13 mouse cellular contexts compared by ENCODE assay signal in the genomic region with DNA sequence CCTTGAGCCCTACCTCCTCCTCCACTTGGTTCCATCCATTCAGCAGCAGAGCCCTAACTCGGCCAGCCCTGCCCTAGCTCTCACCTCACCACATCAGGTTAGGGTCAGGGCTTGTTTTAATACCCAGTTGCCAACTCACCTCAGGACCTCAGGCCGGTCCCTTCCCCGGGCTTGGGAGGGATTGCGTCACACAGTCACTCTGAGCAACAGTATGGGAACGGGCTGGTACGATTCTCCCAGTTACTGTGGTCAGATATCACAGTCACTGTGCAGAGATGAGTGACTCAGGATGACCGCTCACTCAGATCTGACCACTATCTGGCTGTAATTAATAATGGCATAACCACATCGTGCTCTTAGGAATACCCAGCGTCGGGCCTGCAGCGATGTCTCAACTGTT. TPM values are rescaled to one million over a fixed set of nuclear protein-coding genes. Genes with fewer than 3 reads are reported as not detected.
A peak's percentile ranks its signal among the peaks of the same experiment; 100 is the strongest.
DNase-seq lines count a peak whose midpoint lies in the region; ATAC-seq and TF ChIP-seq lines count a peak whose summit lies in the region.
"Had no signal": no experiment of that assay in that cellular context is flagged by ENCODE, and none has a peak within 500 bp of the region (broad histone marks: within the 10 kb centered on the region; RNA-seq: fewer than 3 reads in every experiment).

No protein-coding gene starts in this region.

- no peak overlapping the region for H3K4me3 ChIP-seq in intestine, embryonic 15.5 days (replicated peaks)
- no peak overlapping the region for H3K4me3 ChIP-seq in intestine, postnatal 0 days (ENCODE audit: low read depth, low read length)

- ATAC-seq in intestine, embryonic 15.5 days = no peak
- ATAC-seq in intestine, postnatal 0 days = no peak
- ATAC-seq in common myeloid progenitor, adult 5-6 weeks (replicated peaks; ENCODE audit: low read depth, poor library complexity, severe bottlenecking) = 0 out of 2 replicates have a peak, but pooled peaks have one; percentile 10

- no peak for TF ChIP-seq CTCF in intestine, postnatal 0 days (IDR thresholded peaks at IDR 0.05; ENCODE audit: low read depth)

- peak; percentile 60 for DNase-seq in adrenal gland, postnatal 14 days
- no peak for DNase-seq in adrenal gland, postnatal 25 days
- peak; percentile 78 for DNase-seq in 3134 (ENCODE audit: extremely low read depth, insufficient read length, low spot score)
- no peak for DNase-seq in frontal cortex, adult 2 months (ENCODE audit: extremely low spot score in 1 of 2, low spot score in 1 of 2)
- DNase-seq in right cerebral cortex, adult 18-20 months = no peak
- DNase-seq: adrenal gland, adult 8-10 months; cerebellum, postnatal 36 days; kidney, adult 9 months; spleen, adult 18-20 months had no signal

- H3K36me3 ChIP-seq in intestine, embryonic 15.5 days = no peaks in the 10 kb centered on the region
- H3K36me3 ChIP-seq in intestine, postnatal 0 days (ENCODE audit: control insufficient read depth, insufficient read depth) = no peaks in the 10 kb centered on the region; the same call in 1 of the 2 replicates

- H3K27me3 ChIP-seq in intestine, embryonic 15.5 days (replicated peaks) = no peaks in the 10 kb centered on the region
- no peaks in the 10 kb centered on the region for H3K27me3 ChIP-seq in intestine, postnatal 0 days (replicated peaks; ENCODE audit: control insufficient read depth, insufficient read depth, low read length)

- no peak overlapping the region for H3K4me2 ChIP-seq in intestine, embryonic 15.5 days (replicated peaks)
- no peak overlapping the region for H3K4me2 ChIP-seq in intestine, postnatal 0 days (replicated peaks; ENCODE audit: low read depth)

- 90% methylated on average over 11 of the region's 11 CpGs for WGBS in intestine, embryonic 15.5 days
- 83% methylated on average over 11 of the region's 11 CpGs for WGBS in intestine, postnatal 0 days

- no peaks in the 10 kb centered on the region for H3K9me3 ChIP-seq in intestine, embryonic 15.5 days
- no peaks in the 10 kb centered on the region for H3K9me3 ChIP-seq in intestine, postnatal 0 days (ENCODE audit: control insufficient read depth)

- H3K4me1 ChIP-seq in intestine, embryonic 15.5 days (replicated peaks) = peaks cover 64% of the 10 kb centered on the region
- H3K4me1 ChIP-seq in intestine, postnatal 0 days (replicated peaks; ENCODE audit: control insufficient read depth, insufficient read depth, low read length) = peaks cover 21% of the 10 kb centered on the region

- H3K9ac ChIP-seq in intestine, embryonic 15.5 days = no peak overlapping the region
- H3K9ac ChIP-seq in intestine, postnatal 0 days (ENCODE audit: low read depth, low read length) = no peak overlapping the region
- H3K9ac ChIP-seq: forebrain, postnatal 0 days had no signal

- 0 out of 2 replicates have a peak overlapping the region, but pooled peaks have one; percentile 15 for H3K27ac ChIP-seq in intestine, embryonic 15.5 days
- H3K27ac ChIP-seq in intestine, postnatal 0 days (ENCODE audit: low read depth, low read length) = no peak overlapping the region

RNA-seq across cellular contexts. Expression of a gene that starts 14.0 kb away (rescaled TPM):
- 26.5 and 32.9 TPM in 2 replicates for total RNA-seq in adrenal gland, postnatal 14 days (2021)
- 36.2 and 46.0 TPM in 2 replicates for total RNA-seq in adrenal gland, postnatal 25 days (2021)
- 14.8 and 15.3 TPM in 2 replicates for polyA plus RNA-seq in intestine, embryonic 15.5 days (2015; fragmentation: Nextera tagmentation; extraction: Ambion mirVana)
- polyA plus RNA-seq in intestine, postnatal 0 days (2015; fragmentation: Nextera tagmentation; extraction: Ambion mirVana) = 5.0 and 5.7 TPM in 2 replicates
- 19.2 and 39.1 TPM in 2 replicates for total RNA-seq in common myeloid progenitor, adult 5-6 weeks (2017)
- 29.5 and 33.5 TPM in 2 replicates for polyA plus RNA-seq in frontal cortex, adult 2 months (2012; rRNA removed)

Comparison
In these comparisons a context has a peak if more than half of its experiments do, and no peak if none do; other contexts are left out.
1. DNase-seq: peak in adrenal gland, postnatal 14 days (single experiment) and 3134 (single experiment); none in adrenal gland, postnatal 25 days (single experiment), frontal cortex, adult 2 months (0 of 2) and right cerebral cortex, adult 18-20 months (single experiment).